Mouse (Mus musculus): ENCODE measurements at regions not wholly inside any gene's neighbourhood (a gene's known extent, or its start where the extent isn't known, plus 50 kb on each side); places are given as distances from the start of the nearest gene placed in this dataset.

DNA sequence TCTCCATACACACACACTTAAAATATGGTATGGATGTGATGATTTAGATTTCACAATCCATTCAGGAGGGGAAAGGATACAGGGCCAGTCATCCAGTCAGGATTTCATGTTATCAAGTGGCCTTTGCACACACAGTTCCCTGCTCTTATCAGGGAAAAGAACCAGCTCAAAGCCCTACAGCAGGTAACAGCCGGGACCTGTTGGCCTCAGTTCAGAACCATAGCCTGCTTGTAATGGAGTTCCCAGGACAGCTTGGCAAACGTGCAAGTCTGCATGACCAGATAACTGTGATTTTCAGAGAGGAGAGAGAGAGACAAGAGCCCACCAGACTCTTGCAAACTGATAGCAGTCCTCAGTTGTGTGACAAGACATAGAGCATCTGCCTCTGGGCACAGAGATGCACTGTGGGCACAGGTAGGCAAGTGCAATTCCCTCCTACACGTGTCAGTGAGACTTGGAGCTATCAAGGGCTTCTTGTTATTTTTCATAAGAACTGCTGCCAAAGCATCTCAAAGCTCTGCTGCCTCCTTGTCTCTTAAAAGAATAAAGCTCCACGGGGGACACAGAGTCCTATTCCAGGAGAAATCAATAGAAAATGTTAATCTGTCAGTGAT is 74.9 kb upstream of the Peli1 start:
- 27% methylated on average over 4 of the region's 4 CpGs for WGBS
- Histone ChIP-seq H3K27ac (ENCODE audit: low read length) (peak overlapping the region; percentile 10; the same call in 1 of the 2 replicates), H3K9ac (ENCODE audit: low read depth, low read length) (no peak overlapping the region), H3K4me2 (ENCODE audit: low read depth, low read length) (no peak overlapping the region), H3K27me3 (replicated peaks; ENCODE audit: control insufficient read depth, insufficient read depth, low read length) (no peaks in the 10 kb centered on the region), H3K36me3 (ENCODE audit: control insufficient read depth, insufficient read depth, low read length) (no peaks in the 10 kb centered on the region), H3K9me3 (ENCODE audit: control insufficient read depth, low read length) (no peaks in the 10 kb centered on the region), H3K4me3 (ENCODE audit: low read length) (no peak overlapping the region), H3K4me1 (ENCODE audit: control insufficient read depth, insufficient read depth, low read length) (peaks cover 15% of the 10 kb centered on the region)
- peak; percentile 89 for ATAC-seq

DNA sequence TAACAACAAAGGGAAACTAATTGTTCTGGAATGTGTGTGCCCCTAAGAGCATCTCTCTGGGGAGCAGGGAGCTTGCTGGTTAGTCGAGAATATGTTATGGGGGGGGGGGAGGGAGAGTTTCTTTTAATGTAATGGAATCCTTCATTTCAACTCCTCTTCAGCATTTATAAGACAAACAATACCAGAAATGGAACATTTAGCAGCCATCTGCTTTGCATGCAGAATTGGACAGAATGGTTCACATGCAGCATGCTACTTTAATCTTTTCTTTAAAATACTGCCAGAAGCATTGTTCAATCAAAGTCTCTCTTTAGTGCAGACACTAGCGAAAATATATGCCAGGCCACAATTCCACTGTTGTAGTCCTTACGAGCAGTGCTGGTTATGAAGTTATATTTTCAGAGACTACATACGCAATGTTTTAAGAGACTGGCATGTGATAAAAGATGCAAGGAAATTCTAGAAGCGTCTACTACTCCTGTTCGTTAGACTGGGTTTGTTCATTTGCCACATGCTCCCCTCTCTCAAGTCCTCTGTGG is 74.2 kb upstream of the Peli1 start:
- peaks cover 15% of the 10 kb centered on the region for H3K4me1 ChIP-seq (ENCODE audit: control insufficient read depth, insufficient read depth, low read length)
- no peak overlapping the region for H3K27ac ChIP-seq (ENCODE audit: low read length)
- H3K9ac ChIP-seq (ENCODE audit: low read depth, low read length) = no peak overlapping the region
- 69% methylated on average over 6 of the region's 6 CpGs for WGBS
- H3K36me3 ChIP-seq (ENCODE audit: control insufficient read depth, insufficient read depth, low read length) = no peaks in the 10 kb centered on the region
- no peak overlapping the region for H3K4me2 ChIP-seq (ENCODE audit: low read depth, low read length)
- no peak for ATAC-seq
- no peak overlapping the region for H3K4me3 ChIP-seq (ENCODE audit: low read length)
- H3K9me3 ChIP-seq (ENCODE audit: control insufficient read depth, low read length) = no peaks in the 10 kb centered on the region
- H3K27me3 ChIP-seq (replicated peaks; ENCODE audit: control insufficient read depth, insufficient read depth, low read length) = no peaks in the 10 kb centered on the region

DNA sequence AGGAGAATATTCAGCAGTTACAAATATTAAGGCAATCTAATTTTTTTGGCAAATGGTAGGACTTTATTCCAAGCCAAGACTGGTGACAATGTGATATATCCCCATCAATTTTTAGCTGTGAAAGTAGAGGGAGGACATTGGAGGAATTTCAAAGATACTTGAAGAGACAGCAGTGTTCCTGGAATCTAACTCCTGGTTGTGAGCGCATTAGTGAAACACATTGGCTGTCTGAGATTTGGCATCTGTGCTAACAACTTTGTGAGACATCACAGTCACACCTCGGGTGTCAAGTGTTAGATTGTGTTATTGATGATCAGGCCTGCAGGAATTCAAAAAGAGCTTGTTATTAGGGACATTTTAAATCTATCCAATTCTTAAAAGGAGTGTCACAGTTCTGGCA is 71.3 kb upstream of the Peli1 start:
- Histone ChIP-seq H3K9ac (ENCODE audit: low read depth, low read length) (no peak overlapping the region), H3K4me3 (ENCODE audit: low read length) (no peak overlapping the region), H3K36me3 (ENCODE audit: control insufficient read depth, insufficient read depth, low read length) (no peaks in the 10 kb centered on the region), H3K4me2 (ENCODE audit: low read depth, low read length) (no peak overlapping the region), H3K9me3 (ENCODE audit: control insufficient read depth, low read length) (no peaks in the 10 kb centered on the region), H3K27ac (ENCODE audit: low read length) (no peak overlapping the region), H3K27me3 (replicated peaks; ENCODE audit: control insufficient read depth, insufficient read depth, low read length) (no peaks in the 10 kb centered on the region), H3K4me1 (ENCODE audit: control insufficient read depth, insufficient read depth, low read length) (peaks cover 13% of the 10 kb centered on the region)
- ATAC-seq = no peak
- whole genome bisulfite sequencing = 66% methylated on average over 2 of the region's 2 CpGs

DNA sequence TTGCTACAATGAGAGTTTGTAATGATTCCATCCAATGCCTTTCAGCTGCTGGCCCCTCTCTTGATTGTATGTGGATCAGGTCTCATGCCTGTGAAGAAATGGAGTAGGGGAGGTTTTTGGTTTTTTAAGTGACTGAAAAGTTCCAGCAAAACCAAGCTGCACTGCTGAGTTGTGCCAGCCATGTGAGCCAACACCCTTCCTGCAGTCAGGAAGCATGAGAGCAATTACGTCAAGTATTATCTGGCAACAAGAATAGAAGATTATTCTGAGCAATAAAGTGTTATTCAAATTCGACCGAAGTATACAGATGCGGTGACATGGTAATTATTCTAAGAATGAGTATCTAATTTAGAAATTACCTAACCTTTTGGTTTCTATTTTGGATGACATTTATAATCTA is 67.0 kb upstream of the Peli1 start:
- WGBS = 65% methylated on average over 4 of the region's 4 CpGs
- H3K9ac ChIP-seq (ENCODE audit: low read depth, low read length) = no peak overlapping the region
- no peak overlapping the region for H3K27ac ChIP-seq (ENCODE audit: low read length)
- H3K4me1 ChIP-seq (ENCODE audit: control insufficient read depth, insufficient read depth, low read length) = no peaks in the 10 kb centered on the region; the same call in 1 of the 2 replicates
- H3K36me3 ChIP-seq (ENCODE audit: control insufficient read depth, insufficient read depth, low read length) = no peaks in the 10 kb centered on the region
- H3K4me2 ChIP-seq (ENCODE audit: low read depth, low read length) = no peak overlapping the region
- no peak overlapping the region for H3K4me3 ChIP-seq (ENCODE audit: low read length)
- H3K27me3 ChIP-seq (replicated peaks; ENCODE audit: control insufficient read depth, insufficient read depth, low read length) = no peaks in the 10 kb centered on the region
- ATAC-seq = peak; percentile 82
- no peaks in the 10 kb centered on the region for H3K9me3 ChIP-seq (ENCODE audit: control insufficient read depth, low read length)

DNA sequence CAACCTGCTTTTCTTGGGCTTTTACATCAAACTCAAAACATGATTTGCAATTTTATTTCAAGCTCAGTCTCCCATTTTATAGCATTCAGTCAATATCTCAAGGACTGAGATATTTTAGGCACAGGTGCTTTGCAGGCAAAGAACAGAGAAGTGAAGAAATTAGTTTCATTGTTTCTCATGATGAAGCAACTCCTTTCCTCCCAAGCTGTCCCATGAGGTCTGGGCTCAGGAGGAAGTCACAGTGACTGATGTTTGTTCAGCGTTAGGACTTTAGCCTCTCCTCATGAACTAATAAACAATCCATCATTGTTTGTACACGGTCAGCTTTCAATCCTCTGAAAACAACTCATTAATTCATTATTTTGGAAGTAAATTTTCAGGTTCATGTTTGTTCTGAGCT is 66.6 kb upstream of the Peli1 start:
- no peaks in the 10 kb centered on the region for H3K36me3 ChIP-seq (ENCODE audit: control insufficient read depth, insufficient read depth, low read length)
- WGBS = 21% methylated on average over 2 of the region's 2 CpGs
- H3K27ac ChIP-seq (ENCODE audit: low read length) = no peak overlapping the region
- H3K4me3 ChIP-seq (ENCODE audit: low read length) = no peak overlapping the region
- H3K4me1 ChIP-seq (ENCODE audit: control insufficient read depth, insufficient read depth, low read length) = no peaks in the 10 kb centered on the region; the same call in 1 of the 2 replicates
- no peaks in the 10 kb centered on the region for H3K27me3 ChIP-seq (replicated peaks; ENCODE audit: control insufficient read depth, insufficient read depth, low read length)
- H3K9me3 ChIP-seq (ENCODE audit: control insufficient read depth, low read length) = no peaks in the 10 kb centered on the region
- H3K4me2 ChIP-seq (ENCODE audit: low read depth, low read length) = no peak overlapping the region
- H3K9ac ChIP-seq (ENCODE audit: low read depth, low read length) = no peak overlapping the region
- ATAC-seq = peak; percentile 86

DNA sequence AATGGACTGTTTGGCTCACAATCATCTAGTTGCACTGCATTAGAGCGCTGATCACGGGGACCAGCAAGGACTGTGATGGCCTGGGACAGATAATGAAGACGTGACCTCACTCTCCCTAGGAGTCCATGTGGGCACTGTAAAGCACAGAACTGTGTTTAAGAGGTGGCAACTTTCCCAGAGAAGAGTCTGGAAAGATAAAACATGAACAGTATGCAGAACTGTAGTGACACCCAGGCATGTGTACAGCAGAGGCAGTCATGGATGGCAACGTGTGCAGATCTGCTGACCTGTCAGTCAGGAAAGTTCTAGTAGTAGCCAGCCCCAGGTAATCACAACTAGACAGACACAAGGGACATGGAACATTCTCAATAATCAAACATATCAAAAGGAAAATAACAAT is 63.8 kb upstream of the Peli1 start:
- H3K9me3 ChIP-seq (ENCODE audit: control insufficient read depth, low read length) = no peaks in the 10 kb centered on the region
- no peak for ATAC-seq
- no peaks in the 10 kb centered on the region for H3K36me3 ChIP-seq (ENCODE audit: control insufficient read depth, insufficient read depth, low read length)
- H3K4me1 ChIP-seq (ENCODE audit: control insufficient read depth, insufficient read depth, low read length) = no peaks in the 10 kb centered on the region; the same call in 1 of the 2 replicates
- WGBS = 89% methylated on average over 4 of the region's 4 CpGs
- no peak overlapping the region for H3K4me2 ChIP-seq (ENCODE audit: low read depth, low read length)
- H3K4me3 ChIP-seq (ENCODE audit: low read length) = no peak overlapping the region
- no peak overlapping the region for H3K27ac ChIP-seq (ENCODE audit: low read length)
- H3K27me3 ChIP-seq (replicated peaks; ENCODE audit: control insufficient read depth, insufficient read depth, low read length) = no peaks in the 10 kb centered on the region
- no peak overlapping the region for H3K9ac ChIP-seq (ENCODE audit: low read depth, low read length)

DNA sequence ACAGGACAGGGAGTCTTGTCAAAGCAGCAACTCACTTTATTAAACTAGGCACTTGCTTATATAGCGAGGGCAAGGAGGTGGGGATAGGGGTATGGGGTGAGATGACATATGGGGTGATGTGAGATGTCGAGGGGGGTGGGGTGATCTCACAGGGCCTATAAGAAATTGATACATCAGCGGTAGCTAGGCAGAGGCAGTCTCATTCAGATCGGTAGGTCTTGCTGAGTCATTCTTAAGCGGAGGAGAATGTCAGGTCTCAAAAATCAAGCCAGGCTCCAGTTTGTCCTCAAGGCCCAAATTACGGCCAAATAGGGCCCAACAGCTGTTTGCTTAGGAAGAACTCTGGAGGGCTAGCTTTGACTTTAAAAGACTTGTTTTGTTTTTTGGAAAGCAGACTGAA is 60.7 kb upstream of the Peli1 start:
- ATAC-seq = no peak
- Histone ChIP-seq H3K4me1 (ENCODE audit: control insufficient read depth, insufficient read depth, low read length) (peaks cover 13% of the 10 kb centered on the region), H3K27me3 (replicated peaks; ENCODE audit: control insufficient read depth, insufficient read depth, low read length) (no peaks in the 10 kb centered on the region), H3K4me3 (ENCODE audit: low read length) (no peak overlapping the region), H3K9ac (ENCODE audit: low read depth, low read length) (no peak overlapping the region), H3K4me2 (ENCODE audit: low read depth, low read length) (no peak overlapping the region), H3K36me3 (ENCODE audit: control insufficient read depth, insufficient read depth, low read length) (no peaks in the 10 kb centered on the region), H3K9me3 (ENCODE audit: control insufficient read depth, low read length) (no peaks in the 10 kb centered on the region), H3K27ac (ENCODE audit: low read length) (no peak overlapping the region)
- 93% methylated on average over 6 of the region's 6 CpGs for WGBS

DNA sequence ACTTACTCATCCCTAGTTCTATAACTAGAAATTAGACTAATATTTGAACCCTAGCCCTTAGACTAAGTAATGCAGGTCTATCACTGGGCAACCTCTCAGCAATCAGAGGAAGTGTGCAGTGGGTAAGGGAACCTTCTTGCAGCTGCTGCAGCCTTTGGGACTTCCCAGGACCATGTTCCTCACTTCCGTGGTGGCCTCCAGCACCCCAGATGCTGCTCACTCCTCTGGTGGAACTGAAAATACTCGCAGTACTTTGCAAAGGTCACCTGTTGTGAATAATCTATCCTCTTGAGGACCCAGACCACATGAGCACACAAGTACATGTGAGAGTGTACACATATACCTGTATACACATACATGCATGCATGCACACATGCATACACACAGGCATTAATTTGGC is 59.3 kb upstream of the Peli1 start:
- no peaks in the 10 kb centered on the region for H3K36me3 ChIP-seq (ENCODE audit: control insufficient read depth, insufficient read depth, low read length)
- WGBS = 87% methylated on average over 2 of the region's 2 CpGs

DNA sequence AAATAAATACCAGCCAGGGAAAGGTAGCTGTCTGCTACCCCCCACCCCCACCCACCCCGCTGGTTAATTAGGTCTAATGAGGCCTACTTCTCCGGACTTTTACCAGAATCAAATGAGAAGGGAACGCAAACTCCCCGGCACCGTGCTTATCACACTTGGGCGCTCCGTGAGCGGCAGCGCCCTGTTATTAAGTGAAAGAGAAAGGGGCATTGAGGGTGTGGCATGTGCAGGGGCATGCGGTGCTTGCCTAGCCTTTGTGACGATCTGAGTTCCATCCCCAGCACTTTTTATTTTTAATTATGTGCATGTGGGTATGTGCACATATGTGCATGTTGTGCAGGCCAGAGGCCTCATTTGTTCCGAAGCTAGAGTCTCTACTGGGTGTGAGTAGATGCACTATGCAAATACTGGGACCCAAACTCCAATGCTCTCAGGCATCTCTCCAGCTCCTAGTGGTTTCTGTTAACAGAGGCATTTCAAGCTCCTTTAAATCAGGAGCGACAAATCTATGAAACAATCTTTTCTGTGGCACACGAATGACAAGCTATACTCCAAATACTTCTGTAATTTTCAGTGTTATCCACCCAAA is 57.8 kb upstream of the Peli1 start:
- Histone ChIP-seq H3K27me3 (replicated peaks; ENCODE audit: control insufficient read depth, insufficient read depth, low read length) (no peaks in the 10 kb centered on the region), H3K4me2 (ENCODE audit: low read depth, low read length) (no peak overlapping the region), H3K4me3 (ENCODE audit: low read length) (no peak overlapping the region), H3K9ac (ENCODE audit: low read depth, low read length) (no peak overlapping the region), H3K27ac (ENCODE audit: low read length) (no peak overlapping the region), H3K9me3 (ENCODE audit: control insufficient read depth, low read length) (no peaks in the 10 kb centered on the region), H3K36me3 (ENCODE audit: control insufficient read depth, insufficient read depth, low read length) (no peaks in the 10 kb centered on the region), H3K4me1 (ENCODE audit: control insufficient read depth, insufficient read depth, low read length) (peaks cover 21% of the 10 kb centered on the region)
- ATAC-seq = peak; percentile 60
- 71% methylated on average over 14 of the region's 14 CpGs for WGBS

More for the DNA sequence above, 59.3 kb upstream of the Peli1 start:
- H3K27me3 ChIP-seq (replicated peaks; ENCODE audit: control insufficient read depth, insufficient read depth, low read length) = no peaks in the 10 kb centered on the region
- no peak overlapping the region for H3K4me2 ChIP-seq (ENCODE audit: low read depth, low read length)
- no peak overlapping the region for H3K9ac ChIP-seq (ENCODE audit: low read depth, low read length)
- H3K4me3 ChIP-seq (ENCODE audit: low read length) = no peak overlapping the region
- no peak overlapping the region for H3K27ac ChIP-seq (ENCODE audit: low read length)
- peaks cover 19% of the 10 kb centered on the region for H3K4me1 ChIP-seq (ENCODE audit: control insufficient read depth, insufficient read depth, low read length)
- no peaks in the 10 kb centered on the region for H3K9me3 ChIP-seq (ENCODE audit: control insufficient read depth, low read length)
- no peak for ATAC-seq
